Mouse (Mus musculus): Measurements from ENCODE around the gene Sec14l3.
"Not testable (repeated sequence)": the region's sequence is repeated elsewhere in the genome, so short reads cannot be mapped to it uniquely, and the experiment has no call there.

Gene Sec14l3

GRCm38 (mm10) chr11:4101851-4102250 is 37.2 kb downstream of the Sec14l3 start:
- no peak for DNase-seq (ENCODE audit: low read depth, low spot score)

GRCm38 (mm10) chr11:4103522-4103921 is 38.9 kb downstream of the Sec14l3 start:
- no peak for DNase-seq (ENCODE audit: low read depth, low spot score)

GRCm38 (mm10) chr11:4104989-4105388 is 40.3 kb downstream of the Sec14l3 start:
- DNase-seq (ENCODE audit: low read depth, low spot score) = no peak

- no peak for DNase-seq (ENCODE audit: low read depth, low spot score)
Observed at GRCm38 (mm10) chr11:4105444-4105843, 40.8 kb downstream of the Sec14l3 start.

DNA sequence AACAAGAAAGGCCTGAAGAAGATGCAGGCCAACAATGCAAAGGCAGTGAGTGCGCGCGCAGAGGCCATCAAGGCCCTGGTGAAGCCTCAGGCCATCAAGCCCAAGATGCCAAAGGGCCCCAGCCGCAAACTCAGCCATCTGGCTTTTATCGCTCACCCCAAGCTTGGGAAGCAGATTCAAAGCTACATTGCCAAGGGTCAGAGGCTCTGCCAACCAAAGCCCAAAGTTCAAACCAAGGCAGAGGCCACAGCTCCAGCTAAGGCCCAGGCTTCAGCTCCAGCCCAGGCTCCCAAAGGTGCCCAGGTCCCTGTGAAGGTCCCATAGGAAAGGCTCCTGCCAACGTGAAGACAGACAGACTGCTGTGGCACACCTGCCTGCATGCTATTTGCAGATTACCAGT is 43.3 kb downstream of the Sec14l3 start:
- DNase-seq (ENCODE audit: low read depth, low spot score) = not testable (repeated sequence)

DNA sequence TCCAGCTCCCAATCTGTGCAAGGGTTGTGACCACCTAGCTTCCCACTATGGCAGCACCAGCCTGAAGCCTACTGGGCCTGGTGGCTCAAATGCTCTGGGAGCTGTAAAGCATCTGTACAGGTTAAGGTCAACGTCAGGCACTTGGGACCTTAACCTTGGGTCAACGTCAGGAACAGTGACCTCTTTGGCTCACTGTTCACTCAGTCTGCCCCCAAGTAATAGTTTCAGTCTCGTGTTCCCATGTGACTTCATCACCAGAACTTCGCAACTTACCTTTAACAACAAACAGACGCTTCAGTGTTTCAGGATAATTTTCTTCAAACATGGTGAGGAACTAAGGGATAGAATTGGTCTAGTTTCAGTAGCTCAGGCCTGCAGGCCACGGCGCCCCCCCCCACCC is 44.0 kb downstream of the Sec14l3 start:
- DNase-seq (ENCODE audit: low read depth, low spot score) = no peak

DNA sequence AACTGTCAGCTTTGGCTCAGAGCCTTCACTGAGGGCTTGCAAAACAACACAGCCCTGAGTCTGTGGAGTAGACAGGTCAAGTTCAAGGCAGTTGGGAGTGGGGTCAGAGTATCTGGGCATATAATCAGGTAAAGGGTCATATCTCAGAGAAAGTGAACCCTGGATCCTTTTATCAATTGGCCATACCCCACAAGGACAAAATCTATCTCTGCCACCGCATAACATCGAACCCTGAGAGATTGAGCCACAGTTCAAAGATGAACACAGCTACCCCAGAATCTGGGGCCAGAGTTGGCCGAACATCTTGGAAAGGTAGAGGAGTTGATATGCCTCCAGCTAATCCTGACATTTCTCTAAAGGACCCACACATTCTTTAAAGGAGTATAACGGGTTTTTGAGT is 47.4 kb downstream of the Sec14l3 start:
- DNase-seq (ENCODE audit: low read depth, low spot score) = no peak

- DNase-seq (ENCODE audit: low read depth, low spot score) = no peak
Observed at GRCm38 (mm10) chr11:4112861-4113260, 48.2 kb downstream of the Sec14l3 start.

- no peak for DNase-seq (ENCODE audit: low read depth, low spot score)
Observed at GRCm38 (mm10) chr11:4113496-4113895, 48.9 kb downstream of the Sec14l3 start.

DNA sequence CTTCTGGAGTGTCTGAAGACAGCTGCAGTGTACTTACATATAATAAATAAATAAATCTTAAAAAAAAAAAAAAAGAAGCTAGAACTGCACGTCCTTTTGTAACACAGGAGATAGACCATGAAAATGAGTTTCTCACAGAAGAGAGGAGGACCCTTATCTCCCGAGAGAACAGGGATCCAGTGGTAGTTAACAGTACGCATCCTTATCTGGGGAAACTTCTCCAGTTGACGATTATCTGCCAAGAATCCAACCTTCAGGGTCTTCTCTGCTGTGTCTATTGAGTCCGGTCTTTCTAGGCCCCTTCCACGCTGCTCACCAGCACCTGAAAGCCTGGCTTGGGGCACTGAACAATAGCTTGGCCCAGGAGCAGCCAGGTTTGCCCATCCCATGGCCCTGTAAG is 49.3 kb downstream of the Sec14l3 start:
- no peak for DNase-seq (ENCODE audit: low read depth, low spot score)

- DNase-seq (ENCODE audit: low read depth, low spot score) = not testable (repeated sequence)
Observed at GRCm38 (mm10) chr11:4114541-4114940, 49.9 kb downstream of the Sec14l3 start.

- no peak for DNase-seq (ENCODE audit: low read depth, low spot score)
Observed at GRCm38 (mm10) chr11:4115407-4115806, 50.8 kb downstream of the Sec14l3 start.

DNA sequence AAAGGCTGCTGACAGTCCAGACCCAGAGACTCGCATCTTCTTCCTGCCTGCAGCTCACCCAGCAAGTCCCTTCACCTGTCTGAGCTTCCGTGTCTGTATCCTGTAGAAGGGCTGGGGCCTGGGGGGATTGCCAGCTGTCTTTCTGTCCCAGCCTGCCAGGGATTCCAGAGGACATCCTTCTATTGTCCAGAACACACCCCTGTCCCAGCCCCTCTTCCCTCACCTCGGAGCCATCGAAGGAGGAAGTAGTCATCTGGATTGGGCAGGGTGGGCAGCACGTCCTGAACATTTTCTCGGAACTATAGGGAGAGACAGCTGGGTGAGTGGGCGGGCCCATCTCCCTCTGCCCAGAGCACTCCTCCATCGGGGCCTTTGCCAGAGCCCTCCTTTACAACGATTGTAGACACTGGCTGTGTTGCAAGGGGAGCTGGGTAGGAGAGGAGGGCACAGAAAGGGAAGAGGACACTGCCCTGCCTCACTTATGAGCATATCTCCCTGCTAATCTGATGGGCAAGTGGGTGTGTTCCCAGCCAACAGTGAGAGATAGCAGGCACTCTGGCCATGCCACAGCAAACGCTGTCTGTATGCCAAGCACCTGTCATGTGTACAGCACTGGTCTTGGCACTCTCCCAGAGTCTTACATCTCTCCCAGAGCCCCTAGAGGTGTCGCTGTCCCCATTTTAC is 52.0 kb downstream of the Sec14l3 start:
- DNase-seq (ENCODE audit: low read depth, low spot score) = no peak

DNA sequence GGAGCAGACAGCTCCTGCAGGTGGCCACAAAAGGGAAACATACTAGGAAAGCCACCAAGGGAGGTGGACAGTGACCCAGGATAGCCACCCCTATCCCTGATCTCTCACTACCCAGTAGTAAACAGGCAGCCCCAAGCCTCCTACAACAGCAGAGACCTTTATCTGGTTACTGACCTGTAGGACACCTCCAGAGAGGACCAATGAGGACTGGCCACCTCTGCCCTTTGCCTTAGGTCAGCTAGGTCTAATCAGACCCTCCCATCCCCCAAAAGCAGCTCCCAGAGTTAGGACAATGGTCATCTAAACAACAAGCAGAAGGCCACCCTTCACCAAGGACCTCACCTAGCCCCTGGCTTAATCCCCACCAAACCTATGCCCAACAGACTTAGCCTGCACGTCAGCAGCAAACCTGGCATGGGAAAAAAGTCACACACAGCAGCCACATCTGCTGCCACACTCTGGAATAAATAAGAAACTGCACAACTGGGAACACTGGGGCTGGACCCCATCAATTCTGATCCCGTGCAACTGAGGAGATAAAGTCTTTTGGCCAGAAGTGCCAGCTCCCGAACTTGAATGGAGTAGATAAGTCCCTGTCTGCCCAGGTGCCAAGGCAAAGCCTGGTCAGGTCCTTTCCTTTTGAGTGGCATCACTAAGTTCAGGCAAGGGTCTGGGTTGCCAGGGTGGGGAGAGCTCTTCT is 52.9 kb downstream of the Sec14l3 start:
- no peak for DNase-seq (ENCODE audit: low read depth, low spot score)

GRCm38 (mm10) chr11:4118081-4118921 is 53.7 kb downstream of the Sec14l3 start:
- peak; percentile 62 for DNase-seq (ENCODE audit: low read depth, low spot score)

GRCm38 (mm10) chr11:4119635-4120034 is 55.0 kb downstream of the Sec14l3 start:
- no peak for DNase-seq (ENCODE audit: low read depth, low spot score)

- DNase-seq (ENCODE audit: low read depth, low spot score) = no peak
Observed at GRCm38 (mm10) chr11:4121691-4122090, 57.0 kb downstream of the Sec14l3 start.

GRCm38 (mm10) chr11:4122226-4122625 is 57.6 kb downstream of the Sec14l3 start:
- no peak for DNase-seq (ENCODE audit: low read depth, low spot score)

- peak; percentile 75 for DNase-seq (ENCODE audit: low read depth, low spot score)
Observed at GRCm38 (mm10) chr11:4122742-4123579, 58.3 kb downstream of the Sec14l3 start, which contains the start of gene Sec14l2. Gene Sec14l2 (minus strand): TSS chr11:4123415.

- DNase-seq (ENCODE audit: low read depth, low spot score) = peak; percentile 50
Observed at GRCm38 (mm10) chr11:4123922-4124321, 59.3 kb downstream of the Sec14l3 start.

- no peak for DNase-seq (ENCODE audit: low read depth, low spot score)
Observed at GRCm38 (mm10) chr11:4127059-4127458, 62.4 kb downstream of the Sec14l3 start.

All from CD4-positive helper T cell, adult 2 months (primary cell).